Mouse (Mus musculus): ENCODE measurements at regions not wholly inside any gene's neighbourhood (a gene's known extent, or its start where the extent isn't known, plus 50 kb on each side); places are given as distances from the start of the nearest gene placed in this dataset.

DNA sequence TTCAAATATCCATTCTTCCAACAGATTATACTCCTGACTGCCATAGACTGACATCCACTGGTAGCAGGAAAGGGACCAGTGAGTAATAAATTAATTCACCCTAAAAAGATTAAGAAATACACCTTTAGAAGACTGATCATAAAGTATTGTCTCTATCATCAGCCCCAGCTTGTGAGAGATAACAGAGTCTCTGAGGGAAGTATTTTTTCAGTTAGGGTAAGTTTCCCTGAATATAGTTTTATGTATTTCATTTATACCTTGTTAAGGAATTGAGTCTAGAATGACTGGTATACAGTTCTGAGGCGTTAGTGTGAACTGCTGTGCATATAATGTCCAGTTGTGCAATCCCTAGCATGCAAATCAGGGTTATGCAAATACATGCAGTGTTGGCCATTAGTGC, 569.3 kb upstream of the Tle4 start:
- no peak for TF ChIP-seq CTCF (conservative IDR thresholded peaks at IDR 0.05; ENCODE audit: low read length)
- no peak for TF ChIP-seq POU5F1 (IDR thresholded peaks at IDR 0.05; ENCODE audit: borderline replicate concordance, low read length)
